Mouse (Mus musculus): ENCODE measurements around the gene Aox2. TPM values are rescaled to one million over a fixed set of nuclear protein-coding genes. Genes with fewer than 3 reads are reported as not detected.
A peak's percentile ranks its signal among the peaks of the same experiment; 100 is the strongest.

The Aox2 gene
- polyA plus RNA-seq, 1 experiment from 2014 or later, result 0.05 TPM

DNA sequence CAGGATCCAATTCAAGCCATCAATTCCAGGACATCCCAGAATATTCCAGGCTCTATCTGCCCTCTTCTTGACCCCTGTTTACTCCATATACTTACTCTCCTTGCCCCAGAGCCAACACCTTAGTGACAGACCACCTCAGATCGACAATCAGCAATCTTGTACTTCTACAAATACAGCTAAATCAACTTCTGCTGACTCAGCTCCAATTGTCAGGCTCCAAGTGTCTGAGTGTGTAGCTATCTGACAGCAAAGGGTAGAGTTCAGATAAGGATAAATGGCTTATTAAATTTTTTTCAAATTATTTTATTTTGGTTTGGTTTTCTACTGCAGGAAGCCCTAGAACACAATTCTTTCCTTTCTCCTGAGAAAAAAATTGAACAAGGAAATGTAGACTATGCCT, 29.6 kb upstream of the Aox2 start:
- Histone ChIP-seq H3K27ac (no peak overlapping the region), H3K9me3 (ENCODE audit: control insufficient read depth, low read length) (no peaks in the 10 kb centered on the region), H3K9ac (no peak overlapping the region), H3K36me3 (replicated peaks; ENCODE audit: control insufficient read depth, insufficient read depth) (no peaks in the 10 kb centered on the region), H3K4me1 (replicated peaks; ENCODE audit: control insufficient read depth, insufficient read depth, low read length) (no peaks in the 10 kb centered on the region), H3K4me3 (replicated peaks; ENCODE audit: low read length) (no peak overlapping the region), H3K27me3 (ENCODE audit: control insufficient read depth, insufficient read depth, low read length) (no peaks in the 10 kb centered on the region), H3K4me2 (replicated peaks) (no peak overlapping the region)
- ATAC-seq (ENCODE audit: low FRiP score) (no peak), DNase-seq (ENCODE audit: low spot score) (no peak)
- 82% methylated on average over 1 of the region's 1 CpGs for WGBS

DNA sequence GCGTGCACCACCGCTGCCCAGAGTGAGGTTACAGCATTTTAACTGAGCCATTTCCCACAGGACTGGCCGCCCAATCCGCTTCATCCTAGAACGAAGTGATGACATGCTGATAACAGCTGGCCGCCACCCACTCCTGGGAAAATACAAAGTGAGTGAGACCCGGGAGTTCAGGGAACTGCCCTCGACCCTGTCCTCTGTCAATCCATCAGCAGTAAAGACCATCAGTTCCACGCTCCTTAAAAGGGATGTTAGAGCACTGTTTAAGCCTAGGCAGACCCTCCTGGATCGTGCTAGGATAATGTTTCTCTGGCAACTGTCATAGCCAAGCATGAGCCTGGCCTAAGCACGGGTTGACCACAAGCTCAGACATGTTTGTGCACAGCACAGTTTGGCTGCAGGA, 24.7 kb upstream of the Aox2 start:
- no peak overlapping the region for H3K4me2 ChIP-seq (replicated peaks)

DNA sequence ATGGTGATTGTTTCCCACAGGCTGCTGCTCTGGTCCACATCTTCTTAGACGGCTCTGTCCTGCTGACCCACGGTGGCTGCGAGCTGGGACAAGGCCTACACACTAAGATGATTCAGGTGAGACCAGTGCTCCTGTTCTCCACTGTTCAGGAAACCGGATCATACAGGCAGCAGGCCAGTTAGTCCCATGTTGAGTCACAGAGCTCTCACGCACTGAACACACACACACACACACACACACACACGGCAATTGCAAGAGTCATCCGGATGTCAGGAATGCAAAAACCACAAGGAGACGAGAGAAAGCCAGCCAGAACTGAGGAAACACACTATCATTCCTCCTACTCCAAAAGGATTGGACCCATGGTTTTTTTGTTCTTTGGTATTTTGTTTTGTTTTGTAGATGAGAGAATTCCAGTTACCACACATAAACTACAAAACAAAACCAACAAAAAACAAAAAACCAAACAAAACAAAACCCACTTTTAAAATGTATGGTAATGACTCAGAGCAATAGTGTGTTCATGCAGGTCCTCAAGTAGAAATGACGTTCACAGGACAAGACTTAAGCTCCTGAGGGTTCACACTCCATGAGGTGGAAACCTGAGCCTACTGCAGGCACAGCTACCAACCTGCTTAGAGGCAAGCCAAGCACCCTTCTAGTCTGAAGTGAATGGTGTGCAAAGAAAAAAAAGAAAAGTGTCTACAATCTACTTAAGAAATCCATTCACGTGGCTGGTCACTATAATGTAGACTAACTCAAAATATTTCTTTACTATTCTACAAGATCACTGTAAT, 20.7 kb upstream of the Aox2 start:
- Histone ChIP-seq H3K27ac (no peak overlapping the region), H3K4me2 (replicated peaks) (no peak overlapping the region), H3K9me3 (ENCODE audit: control insufficient read depth, low read length) (no peaks in the 10 kb centered on the region), H3K4me3 (replicated peaks; ENCODE audit: low read length) (no peak overlapping the region), H3K27me3 (ENCODE audit: control insufficient read depth, insufficient read depth, low read length) (no peaks in the 10 kb centered on the region), H3K9ac (no peak overlapping the region), H3K4me1 (replicated peaks; ENCODE audit: control insufficient read depth, insufficient read depth, low read length) (no peaks in the 10 kb centered on the region), H3K36me3 (replicated peaks; ENCODE audit: control insufficient read depth, insufficient read depth) (no peaks in the 10 kb centered on the region)
- ATAC-seq (ENCODE audit: low FRiP score), result no peak
- 87% methylated on average over 10 of the region's 10 CpGs for WGBS
- no peak for DNase-seq (ENCODE audit: low spot score)

More for the DNA sequence above, 24.7 kb upstream of the Aox2 start:
- no peak for DNase-seq (ENCODE audit: low spot score)
- ATAC-seq (ENCODE audit: low FRiP score), result no peak
- no peak overlapping the region for H3K27ac ChIP-seq
- H3K4me3 ChIP-seq (replicated peaks; ENCODE audit: low read length), result no peak overlapping the region
- H3K4me1 ChIP-seq (replicated peaks; ENCODE audit: control insufficient read depth, insufficient read depth, low read length), result no peaks in the 10 kb centered on the region
- H3K36me3 ChIP-seq (replicated peaks; ENCODE audit: control insufficient read depth, insufficient read depth), result no peaks in the 10 kb centered on the region
- H3K9ac ChIP-seq, result no peak overlapping the region
- H3K27me3 ChIP-seq (ENCODE audit: control insufficient read depth, insufficient read depth, low read length), result no peaks in the 10 kb centered on the region
- H3K9me3 ChIP-seq (ENCODE audit: control insufficient read depth, low read length), result no peaks in the 10 kb centered on the region
- 72% methylated on average over 11 of the region's 11 CpGs for WGBS

DNA sequence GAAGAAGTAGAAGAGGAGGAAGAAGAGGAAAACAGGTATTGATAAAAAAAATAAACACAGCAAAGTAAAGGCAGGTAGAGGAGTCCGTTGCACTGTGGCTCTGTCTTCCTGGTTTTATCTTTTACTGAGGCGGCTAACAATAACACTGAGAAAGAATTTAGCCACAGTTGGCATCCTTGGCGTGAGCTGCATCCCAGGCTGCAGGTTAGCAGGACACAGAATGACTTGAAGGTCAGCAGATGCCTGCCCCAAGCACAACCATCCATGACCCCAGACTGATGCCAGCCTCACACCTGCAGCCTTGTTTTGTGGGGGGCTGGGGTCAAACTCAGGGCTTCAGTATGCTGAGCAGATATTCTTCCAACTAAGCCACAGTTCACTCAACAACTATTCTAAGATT, 17.8 kb upstream of the Aox2 start:
- DNase-seq (ENCODE audit: low spot score) (no peak), ATAC-seq (ENCODE audit: low FRiP score) (no peak)
- WGBS, result 74% methylated on average over 3 of the region's 3 CpGs
- Histone ChIP-seq H3K4me2 (replicated peaks) (no peak overlapping the region), H3K27me3 (ENCODE audit: control insufficient read depth, insufficient read depth, low read length) (no peaks in the 10 kb centered on the region), H3K4me3 (replicated peaks; ENCODE audit: low read length) (no peak overlapping the region), H3K9me3 (ENCODE audit: control insufficient read depth, low read length) (no peaks in the 10 kb centered on the region), H3K27ac (no peak overlapping the region), H3K9ac (no peak overlapping the region), H3K36me3 (replicated peaks; ENCODE audit: control insufficient read depth, insufficient read depth) (no peaks in the 10 kb centered on the region), H3K4me1 (replicated peaks; ENCODE audit: control insufficient read depth, insufficient read depth, low read length) (no peaks in the 10 kb centered on the region)

DNA sequence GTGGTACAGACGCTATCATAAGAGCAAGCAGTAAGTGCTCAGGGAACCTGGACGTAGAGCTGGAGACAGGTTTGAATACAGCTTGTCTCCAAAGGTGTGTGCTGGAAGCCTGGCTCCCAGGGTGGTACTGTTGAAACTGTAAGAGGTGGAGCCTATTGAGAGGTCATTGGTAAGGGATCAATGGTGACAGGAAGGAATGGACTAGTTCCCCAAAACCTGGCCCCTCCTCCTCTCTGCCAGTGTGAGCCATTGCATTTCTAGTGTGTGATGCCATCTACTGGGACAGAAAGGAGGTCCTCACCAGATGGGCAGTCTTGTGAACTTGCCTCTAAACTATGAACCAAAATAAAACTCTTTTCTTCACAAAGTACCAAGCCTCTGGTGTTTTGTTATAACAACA, 9.9 kb upstream of the Aox2 start:
- no peak for DNase-seq (ENCODE audit: low spot score)
- H3K36me3 ChIP-seq (replicated peaks; ENCODE audit: control insufficient read depth, insufficient read depth), result no peaks in the 10 kb centered on the region
- no peak overlapping the region for H3K27ac ChIP-seq
- ATAC-seq (ENCODE audit: low FRiP score), result no peak
- WGBS, result 88% methylated on average over 2 of the region's 2 CpGs
- no peak overlapping the region for H3K9ac ChIP-seq
- no peaks in the 10 kb centered on the region for H3K9me3 ChIP-seq (ENCODE audit: control insufficient read depth, low read length)
- H3K4me1 ChIP-seq (replicated peaks; ENCODE audit: control insufficient read depth, insufficient read depth, low read length), result no peaks in the 10 kb centered on the region
- no peak overlapping the region for H3K4me2 ChIP-seq (replicated peaks)
- no peak overlapping the region for H3K4me3 ChIP-seq (replicated peaks; ENCODE audit: low read length)
- no peaks in the 10 kb centered on the region for H3K27me3 ChIP-seq (ENCODE audit: control insufficient read depth, insufficient read depth, low read length)

DNA sequence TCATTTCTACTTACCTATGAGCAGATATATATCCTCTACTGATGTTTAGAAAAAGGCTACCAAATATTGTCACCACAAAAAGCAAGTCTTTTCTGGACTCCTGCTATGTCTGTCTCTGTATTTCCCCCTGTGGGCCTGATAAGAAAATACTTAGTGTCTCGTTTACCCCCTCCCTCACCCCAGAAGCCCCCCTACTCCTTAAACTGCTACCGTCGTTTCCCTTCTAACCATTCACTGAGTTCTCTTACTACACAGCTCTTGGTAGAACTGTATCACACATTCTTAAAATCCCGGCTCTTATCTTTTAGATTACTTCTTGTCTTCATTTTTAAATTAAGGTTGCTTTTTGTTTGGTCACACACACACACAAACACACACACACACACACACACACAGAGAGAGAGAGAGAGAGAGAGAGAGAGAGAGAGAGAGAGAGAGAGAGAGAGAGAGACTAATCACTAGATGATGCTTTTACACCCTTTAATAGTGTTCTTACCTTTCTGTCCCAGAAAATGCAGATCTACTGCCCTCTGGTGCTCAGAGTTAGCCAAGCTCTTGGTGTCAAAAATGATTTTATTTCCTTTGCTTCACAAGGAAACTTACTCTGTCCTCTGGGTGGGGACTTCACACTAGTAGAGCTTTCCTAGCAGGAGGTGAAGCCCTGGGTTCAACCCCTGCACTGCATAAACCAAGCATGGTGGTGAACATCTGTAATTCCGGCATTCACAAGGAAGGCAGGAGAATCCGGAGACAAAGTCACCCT, 7.1 kb upstream of the Aox2 start:
- WGBS, result 69% methylated on average over 6 of the region's 6 CpGs

DNA sequence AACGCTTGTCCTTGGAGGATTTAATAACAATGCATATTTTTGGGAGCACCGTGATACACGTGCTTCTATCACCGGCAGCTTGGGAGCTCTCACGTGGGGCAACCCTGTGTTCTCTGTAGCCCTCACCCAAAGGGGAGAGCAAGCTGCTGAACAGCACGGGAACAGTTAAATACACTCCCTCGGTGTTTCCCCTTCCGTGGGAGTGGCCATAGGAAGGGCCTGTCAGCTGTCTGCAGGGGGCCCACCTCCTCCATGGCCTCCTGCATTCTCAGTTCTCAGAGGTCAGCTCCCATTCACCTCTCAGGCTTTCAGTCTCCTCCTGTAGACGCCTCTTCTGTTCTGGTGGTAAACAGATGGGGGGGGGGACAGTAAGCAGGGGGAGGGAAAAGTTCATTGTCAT, 2.2 kb upstream of the Aox2 start:
- 22% methylated on average over 9 of the region's 9 CpGs for WGBS
- no peak for ATAC-seq (ENCODE audit: low FRiP score)

More for the DNA sequence above, 7.1 kb upstream of the Aox2 start:
- ATAC-seq (ENCODE audit: low FRiP score) (peak; percentile 74; the same call in 1 of the 2 replicates), DNase-seq (ENCODE audit: low spot score) (peak; percentile 88)
- H3K4me3 ChIP-seq (replicated peaks; ENCODE audit: low read length), result no peak overlapping the region
- no peaks in the 10 kb centered on the region for H3K27me3 ChIP-seq (ENCODE audit: control insufficient read depth, insufficient read depth, low read length)
- H3K9me3 ChIP-seq (ENCODE audit: control insufficient read depth, low read length), result no peaks in the 10 kb centered on the region
- H3K9ac ChIP-seq, result no peak overlapping the region
- no peaks in the 10 kb centered on the region for H3K36me3 ChIP-seq (replicated peaks; ENCODE audit: control insufficient read depth, insufficient read depth)
- H3K4me2 ChIP-seq (replicated peaks), result no peak overlapping the region
- H3K4me1 ChIP-seq (replicated peaks; ENCODE audit: control insufficient read depth, insufficient read depth, low read length), result no peaks in the 10 kb centered on the region
- H3K27ac ChIP-seq, result no peak overlapping the region

DNA sequence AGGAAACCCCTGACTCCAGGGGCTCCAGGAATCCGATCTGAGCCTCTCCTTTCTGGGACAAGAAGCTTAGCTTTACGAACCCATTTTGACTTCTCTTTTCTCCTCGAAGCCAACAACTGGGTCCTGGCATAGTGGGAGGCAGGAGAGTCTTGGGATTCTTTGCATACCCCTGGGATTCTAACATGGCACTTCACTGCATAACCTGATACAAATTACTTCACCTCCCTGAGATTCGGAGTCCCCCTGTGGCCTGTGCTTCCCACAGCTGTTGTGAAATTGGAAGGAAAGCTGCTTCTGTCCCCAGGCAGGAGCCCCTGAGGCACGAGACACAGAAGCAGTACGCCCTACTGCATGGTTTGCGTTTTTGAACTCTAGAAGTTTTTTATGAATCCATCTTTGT, 387 bp downstream of the Aox2 start:
- H3K9me3 ChIP-seq (ENCODE audit: control insufficient read depth, low read length), result no peaks in the 10 kb centered on the region
- H3K36me3 ChIP-seq (replicated peaks; ENCODE audit: control insufficient read depth, insufficient read depth), result no peaks in the 10 kb centered on the region
- H3K27ac ChIP-seq, result no peak overlapping the region
- DNase-seq (ENCODE audit: low spot score) (no peak), ATAC-seq (ENCODE audit: low FRiP score) (no peak)
- H3K4me3 ChIP-seq (replicated peaks; ENCODE audit: low read length), result no peak overlapping the region
- WGBS, result 67% methylated on average over 7 of the region's 7 CpGs
- H3K4me1 ChIP-seq (replicated peaks; ENCODE audit: control insufficient read depth, insufficient read depth, low read length), result no peaks in the 10 kb centered on the region
- H3K9ac ChIP-seq, result no peak overlapping the region
- H3K4me2 ChIP-seq (replicated peaks), result no peak overlapping the region
- H3K27me3 ChIP-seq (ENCODE audit: control insufficient read depth, insufficient read depth, low read length), result no peaks in the 10 kb centered on the region

More for the DNA sequence above, 2.2 kb upstream of the Aox2 start:
- no peak overlapping the region for H3K27ac ChIP-seq
- H3K9me3 ChIP-seq (ENCODE audit: control insufficient read depth, low read length), result no peaks in the 10 kb centered on the region
- no peak overlapping the region for H3K4me2 ChIP-seq (replicated peaks)
- no peaks in the 10 kb centered on the region for H3K36me3 ChIP-seq (replicated peaks; ENCODE audit: control insufficient read depth, insufficient read depth)
- DNase-seq (ENCODE audit: low spot score), result no peak
- no peaks in the 10 kb centered on the region for H3K4me1 ChIP-seq (replicated peaks; ENCODE audit: control insufficient read depth, insufficient read depth, low read length)
- H3K9ac ChIP-seq, result no peak overlapping the region
- H3K27me3 ChIP-seq (ENCODE audit: control insufficient read depth, insufficient read depth, low read length), result no peaks in the 10 kb centered on the region
- no peak overlapping the region for H3K4me3 ChIP-seq (replicated peaks; ENCODE audit: low read length)

DNA sequence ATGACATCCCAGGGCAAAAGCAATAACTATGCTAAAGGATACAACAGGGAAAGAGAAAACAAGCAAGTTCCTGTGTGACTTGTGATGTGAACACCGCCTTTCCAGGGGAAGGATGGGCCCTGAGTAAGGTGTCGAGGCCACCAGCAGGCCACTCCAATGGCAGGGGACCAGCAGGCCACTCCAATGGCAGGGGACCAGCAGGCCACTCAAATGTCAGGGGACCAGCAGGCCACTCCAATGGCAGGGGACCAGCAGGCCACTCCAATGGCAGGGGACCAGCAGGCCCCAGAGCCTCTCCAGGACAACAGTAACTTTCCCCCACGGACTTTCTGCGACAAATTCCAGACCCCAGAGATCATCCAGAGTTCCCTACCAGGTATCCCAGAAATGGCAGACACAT, 2.3 kb downstream of the Aox2 start:
- ATAC-seq (ENCODE audit: low FRiP score), result no peak
- WGBS, result 93% methylated on average over 4 of the region's 4 CpGs

More for the DNA sequence above, 2.3 kb downstream of the Aox2 start:
- Histone ChIP-seq H3K27me3 (ENCODE audit: control insufficient read depth, insufficient read depth, low read length) (no peaks in the 10 kb centered on the region), H3K27ac (no peak overlapping the region), H3K36me3 (replicated peaks; ENCODE audit: control insufficient read depth, insufficient read depth) (no peaks in the 10 kb centered on the region), H3K9ac (no peak overlapping the region), H3K4me3 (replicated peaks; ENCODE audit: low read length) (no peak overlapping the region), H3K9me3 (ENCODE audit: control insufficient read depth, low read length) (no peaks in the 10 kb centered on the region), H3K4me2 (replicated peaks) (no peak overlapping the region), H3K4me1 (replicated peaks; ENCODE audit: control insufficient read depth, insufficient read depth, low read length) (no peaks in the 10 kb centered on the region)
- DNase-seq (ENCODE audit: low spot score), result no peak
